ENCODE assay signal across 7 mouse cellular contexts in genomic region chr10:75853452-75853851, GRCm38 (mm10). TPM values are rescaled to one million over a fixed set of nuclear protein-coding genes. Genes with fewer than 3 reads are reported as not detected.
A peak's percentile ranks its signal among the peaks of the same experiment; 100 is the strongest.
DNase-seq lines count a peak whose midpoint lies in the region; ATAC-seq lines count a peak whose summit lies in the region.

No protein-coding gene starts in this region.

- intact Hi-C loops in left cerebral cortex, postnatal 10 days (cut with DNase I), result loop anchor here (2.0 to 5.0 kb wide), 2 partner anchors 109 to 266 kb away; partner anchors contain the start of gene Ggt5

- ATAC-seq in megakaryocyte-erythroid progenitor cell, adult 5-6 weeks (replicated peaks; ENCODE audit: low FRiP score, low TSS enrichment, poor library complexity, severe bottlenecking), result peak; percentile 76

- peak; percentile 91 for DNase-seq in ZHBTc4 (ENCODE audit: low read depth, low spot score)
- DNase-seq in cerebellum, adult 9-10 months, result peak; percentile 93
- peak; percentile 62 to 75 for DNase-seq in frontal cortex, postnatal 14 days (ENCODE audit: low spot score in 2 of 2)
- peak; percentile 95 for DNase-seq in induced T-regulatory cell, adult 2 months (ENCODE audit: low read depth)
- DNase-seq in left cerebral cortex, postnatal 10 days (ENCODE audit: extremely low spot score in 1 of 2, low spot score in 2 of 2), result peak; percentile 78 to 86
- peak; percentile 66 for DNase-seq in skeletal muscle tissue, adult 2 months (ENCODE audit: low read depth, low spot score)

RNA-seq across cellular contexts. Expression of gene Mif, which starts 6.6 kb away (rescaled TPM):
- total RNA-seq in left cerebral cortex, postnatal 10 days (2021), result 100 to 1,000 TPM; 771 to 828 TPM
- total RNA-seq in megakaryocyte-erythroid progenitor cell, adult 5-6 weeks (2014; fragmentation: Nextera tagmentation), result 591 and 602 TPM in 2 replicates
- total RNA-seq in megakaryocyte-erythroid progenitor cell, adult 5-6 weeks (2017), result 419 and 579 TPM in 2 replicates

RNA-seq across cellular contexts. Expression of gene Gstt2, which starts 16.2 kb away (rescaled TPM):
- 1 to 10 TPM; 3.5 to 4.6 TPM for total RNA-seq in left cerebral cortex, postnatal 10 days (2021)
- total RNA-seq in megakaryocyte-erythroid progenitor cell, adult 5-6 weeks (2014; fragmentation: Nextera tagmentation), result 9.3 and 15.1 TPM in 2 replicates
- total RNA-seq in megakaryocyte-erythroid progenitor cell, adult 5-6 weeks (2017), result 10.0 and 24.9 TPM in 2 replicates

RNA-seq across cellular contexts. Expression of gene Gstt4, which starts 31.1 kb away (rescaled TPM):
- not detected for total RNA-seq in left cerebral cortex, postnatal 10 days (2021)
- total RNA-seq in megakaryocyte-erythroid progenitor cell, adult 5-6 weeks (2014; fragmentation: Nextera tagmentation), result not detected in 2 replicates
- total RNA-seq in megakaryocyte-erythroid progenitor cell, adult 5-6 weeks (2017), result 0.65 TPM in 1 of 2 replicates, not detected in the other

RNA-seq across cellular contexts. Expression of gene Derl3, which starts 39.8 kb away (rescaled TPM):
- total RNA-seq in left cerebral cortex, postnatal 10 days (2021), result 1 to 10 TPM; 1.5 to 3.0 TPM
- 1.7 TPM in 1 of 2 replicates, not detected in the other for total RNA-seq in megakaryocyte-erythroid progenitor cell, adult 5-6 weeks (2014; fragmentation: Nextera tagmentation)
- 0.69 TPM in 1 of 2 replicates, not detected in the other for total RNA-seq in megakaryocyte-erythroid progenitor cell, adult 5-6 weeks (2017)

RNA-seq across cellular contexts. Expression of gene Gstt1, which starts 55.1 kb away (rescaled TPM):
- 1 to 10 TPM; 3.8 TPM for total RNA-seq in left cerebral cortex, postnatal 10 days (2021)
- 0.49 and 2.5 TPM in 2 replicates for total RNA-seq in megakaryocyte-erythroid progenitor cell, adult 5-6 weeks (2014; fragmentation: Nextera tagmentation)
- total RNA-seq in megakaryocyte-erythroid progenitor cell, adult 5-6 weeks (2017), result 1.4 and 2.1 TPM in 2 replicates

Comparison
In these comparisons a context has a peak if more than half of its experiments do, and no peak if none do; other contexts are left out.
1. Peak in every context shown above with its lines: DNase-seq and ATAC-seq.